Mouse (Mus musculus): Measurements from ENCODE around the gene Reg3g. TPM values are rescaled to one million over a fixed set of nuclear protein-coding genes. Genes with fewer than 3 reads are reported as not detected.
"Not testable (repeated sequence)": the region's sequence is repeated elsewhere in the genome, so short reads cannot be mapped to it uniquely, and the experiment has no call there.

The Reg3g gene
- 0.58 TPM in 1 of 2 replicates, not detected in the other for polyA plus RNA-seq (2012; rRNA removed)

GRCm38 (mm10) chr6:78468772-78469171 lies at the start of gene Reg3g:
TSS of gene Reg3g (minus strand) at chr6:78468872.
- no peak for DNase-seq (ENCODE audit: low read depth)

GRCm38 (mm10) chr6:78515777-78516446 lies 47.2 kb upstream of the Reg3g start:
- DNase-seq (ENCODE audit: low read depth), result no peak

GRCm38 (mm10) chr6:78512833-78513232 lies 44.2 kb upstream of the Reg3g start:
- DNase-seq (ENCODE audit: low read depth), result no peak

GRCm38 (mm10) chr6:78510173-78510900 lies 41.7 kb upstream of the Reg3g start:
- DNase-seq (ENCODE audit: low read depth), result no peak

- no peak for DNase-seq (ENCODE audit: low read depth)
Observed at GRCm38 (mm10) chr6:78505745-78506144, 37.1 kb upstream of the Reg3g start.

GRCm38 (mm10) chr6:78494633-78495032 lies 26.0 kb upstream of the Reg3g start:
- DNase-seq (ENCODE audit: low read depth), result no peak

GRCm38 (mm10) chr6:78469287-78469686 lies 615 bp upstream of the Reg3g start:
- DNase-seq (ENCODE audit: low read depth), result no peak

- DNase-seq (ENCODE audit: low read depth), result no peak
Observed at GRCm38 (mm10) chr6:78463266-78463665, 5.4 kb downstream of the Reg3g start.

GRCm38 (mm10) chr6:78462360-78462759 lies 6.3 kb downstream of the Reg3g start:
- no peak for DNase-seq (ENCODE audit: low read depth)

GRCm38 (mm10) chr6:78460191-78460825 lies 8.4 kb downstream of the Reg3g start:
- DNase-seq (ENCODE audit: low read depth), result no peak

- DNase-seq (ENCODE audit: low read depth), result no peak
Observed at GRCm38 (mm10) chr6:78452804-78453203, 15.9 kb downstream of the Reg3g start.

- DNase-seq (ENCODE audit: low read depth), result no peak
Observed at GRCm38 (mm10) chr6:78448409-78448808, 20.3 kb downstream of the Reg3g start.

GRCm38 (mm10) chr6:78447202-78447601 lies 21.5 kb downstream of the Reg3g start:
- no peak for DNase-seq (ENCODE audit: low read depth)

GRCm38 (mm10) chr6:78425497-78425896 lies 43.2 kb downstream of the Reg3g start:
- DNase-seq (ENCODE audit: low read depth), result no peak

GRCm38 (mm10) chr6:78422411-78422810 lies 46.3 kb downstream of the Reg3g start, which contains the start of gene Reg1:
TSS of gene Reg1 (plus strand) at chr6:78422711.
- DNase-seq (ENCODE audit: low read depth), result not testable (repeated sequence)

Other genes with a start within 250 kb of the Reg3g start
- gene Reg3b, start 98.2 kb downstream of the Reg3g start, polyA plus RNA-seq (2012; rRNA removed), result 0.22 and 0.23 TPM in 2 replicates
- not detected in 2 replicates for gene Reg3d, start 90.0 kb downstream of the Reg3g start, polyA plus RNA-seq (2012; rRNA removed)
- gene Reg3a, start 88.2 kb downstream of the Reg3g start, polyA plus RNA-seq (2012; rRNA removed), result not detected in 2 replicates
- not detected in 2 replicates for gene Reg2, start 73.2 kb downstream of the Reg3g start, polyA plus RNA-seq (2012; rRNA removed)
- gene Reg1, start 46.2 kb downstream of the Reg3g start, polyA plus RNA-seq (2012; rRNA removed), result 0.36 and 0.88 TPM in 2 replicates

Measured in gonadal fat pad, adult 2 months (tissue).